Mouse (Mus musculus) limb, embryonic 15.5 days (tissue): ENCODE data around the gene Mrpl46. TPM values are rescaled to one million over a fixed set of nuclear protein-coding genes. Genes with fewer than 3 reads are reported as not detected.

ENCODE experiments used
- ATAC-seq: fragments of 200-750 bp; cut with Nextera tagmentation; 2 replicates; pipeline ENCODE4 v1.8.0; 2017; ENCODE audit warnings: low read depth, moderate TSS enrichment; ENCODE audit not compliant: insufficient number of reproducible peaks, low FRiP score, low TSS enrichment
- H3K27ac ChIP-seq: fragments of 300-500 bp; sonication (generic); 2 replicates; pipeline ENCODE4 v1.5.1; 2015; ENCODE audit warnings: moderate library complexity, mild to moderate bottlenecking, inconsistent platforms
- H3K27me3 ChIP-seq: fragments of 300-500 bp; sonication (generic); 2 replicates; pipeline ENCODE4 v1.6.1; 2015; ENCODE audit warnings: inconsistent platforms
- H3K36me3 ChIP-seq: fragments of 300-500 bp; sonication (generic); 2 replicates; pipeline ENCODE4 v1.6.1; 2015; ENCODE audit warnings: inconsistent platforms
- H3K4me1 ChIP-seq: fragments of 300-500 bp; sonication (generic); 2 replicates; pipeline ENCODE4 v1.6.1; 2015; ENCODE audit warnings: inconsistent platforms
- H3K4me2 ChIP-seq: fragments of 300-500 bp; sonication (generic); 2 replicates; pipeline ENCODE4 v1.6.1; 2015; ENCODE audit warnings: mild to moderate bottlenecking, inconsistent platforms
- H3K4me3 ChIP-seq: fragments of 300-500 bp; sonication (generic); 2 replicates; pipeline ENCODE4 v1.5.1; 2015; ENCODE audit warnings: mild to moderate bottlenecking, inconsistent platforms
- H3K9ac ChIP-seq: fragments of 300-500 bp; sonication (generic); 2 replicates; pipeline ENCODE4 v1.6.1; 2015; ENCODE audit warnings: inconsistent platforms
- H3K9me3 ChIP-seq: fragments of 300-500 bp; sonication (generic); 2 replicates; pipeline ENCODE4 v1.6.1; 2016; ENCODE audit warnings: inconsistent platforms
- WGBS: fragments of 180-500 bp; shearing (Covaris S2); methylation state at CpG from one replicate; pipeline ENCODE4 v1.1.7; 2015; 5-methylcytosine and 5-hydroxymethylcytosine counted together
- polyA plus RNA-seq: library from polyadenylated mRNA; unstranded; fragments of >200 nt; fragmentation: Nextera tagmentation; extraction: Ambion mirVana; gene quantifications from 2 replicates; pipeline ENCODE4 v1.2.1, GENCODE M21; 2015

Mrpl46 gene
- polyA plus RNA-seq, 1 experiment from 2014 or later: 54.6 TPM

DNA sequence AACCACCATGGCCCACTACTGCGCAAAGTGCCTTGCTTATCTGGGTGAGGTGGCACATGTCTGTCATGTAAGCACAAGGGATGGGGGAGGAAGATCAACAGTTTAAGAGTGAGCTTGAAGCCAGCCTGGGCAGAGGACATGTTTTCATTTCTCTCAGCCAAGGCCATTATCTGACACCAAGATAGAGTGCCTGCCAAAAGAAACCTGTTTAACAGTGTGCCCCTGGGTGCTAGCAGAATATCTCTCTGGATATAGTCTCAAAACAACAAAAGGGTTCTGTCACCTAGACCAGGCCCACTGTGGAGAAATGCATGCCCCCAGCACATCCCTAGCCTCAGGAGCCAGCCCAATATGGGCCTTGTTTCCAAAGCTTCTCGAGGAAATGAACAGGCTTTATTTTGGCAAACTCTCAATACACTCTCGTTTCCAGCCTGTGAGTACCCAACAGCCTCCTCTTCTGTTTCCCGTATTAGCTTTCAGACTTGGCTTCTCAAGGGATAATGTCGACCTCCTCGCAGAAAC is 11.3 kb upstream of the Mrpl46 start:
- no peaks in the 10 kb centered on the region for H3K9me3 ChIP-seq
- H3K4me2 ChIP-seq: no peak overlapping the region
- H3K27ac ChIP-seq: no peak overlapping the region
- no peaks in the 10 kb centered on the region for H3K27me3 ChIP-seq
- no peak overlapping the region for H3K9ac ChIP-seq
- no peak overlapping the region for H3K4me3 ChIP-seq
- H3K36me3 ChIP-seq: peaks cover 28% of the 10 kb centered on the region
- ATAC-seq: no peak
- peaks cover 9% of the 10 kb centered on the region for H3K4me1 ChIP-seq
- WGBS: 52% methylated on average over 6 of the region's 6 CpGs

- H3K27ac ChIP-seq: no peak overlapping the region
- H3K4me1 ChIP-seq: peaks cover 9% of the 10 kb centered on the region
- peaks cover 34% of the 10 kb centered on the region for H3K36me3 ChIP-seq
- no peaks in the 10 kb centered on the region for H3K27me3 ChIP-seq
- H3K9me3 ChIP-seq: no peaks in the 10 kb centered on the region
- no peak for ATAC-seq
- no peak overlapping the region for H3K4me3 ChIP-seq
- H3K9ac ChIP-seq: no peak overlapping the region
- 72% methylated on average over 13 of the region's 13 CpGs for WGBS
- no peak overlapping the region for H3K4me2 ChIP-seq
Observed at GRCm38 (mm10) chr7:78793895-78794570, 10.7 kb upstream of the Mrpl46 start.

DNA sequence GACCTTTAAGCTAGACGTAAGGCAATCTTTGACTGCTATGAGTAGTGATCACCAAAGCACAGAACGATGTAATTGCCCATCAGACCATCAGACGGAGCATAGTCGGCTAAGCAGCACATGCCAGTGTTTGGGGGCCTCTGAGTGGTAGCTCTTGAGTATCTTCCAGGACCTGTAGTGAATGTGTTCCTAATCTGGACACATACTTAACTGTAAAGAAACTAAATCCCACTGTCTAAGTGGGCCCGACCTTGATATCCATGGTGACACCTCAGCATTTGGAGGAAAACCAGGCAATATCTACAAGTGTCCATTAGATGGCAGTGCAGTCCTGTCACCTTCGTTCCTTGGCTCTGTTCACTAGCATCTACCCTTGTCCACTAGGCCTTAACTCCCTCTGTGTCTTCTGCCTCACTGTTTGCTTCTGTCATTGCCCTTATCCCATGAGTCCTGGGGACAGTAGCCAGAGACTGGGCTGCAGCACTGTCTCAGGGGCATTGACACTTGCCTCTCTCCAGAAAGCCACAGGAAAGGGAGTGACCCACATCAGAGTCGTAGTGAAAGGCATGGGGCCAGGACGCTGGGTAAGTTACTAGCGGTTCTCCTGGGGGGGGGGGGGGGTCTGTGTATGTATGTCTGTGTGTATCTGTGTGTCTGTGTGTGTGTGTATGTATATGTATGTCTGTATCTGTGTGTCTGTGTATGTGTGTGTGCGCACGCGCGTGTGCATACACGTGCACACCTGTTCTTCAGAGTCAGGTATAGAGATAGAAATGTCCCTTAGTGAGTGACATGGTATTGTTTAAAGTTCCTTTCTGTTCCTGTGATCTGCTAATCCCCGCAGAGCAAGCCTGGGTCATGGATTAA is 8.3 kb upstream of the Mrpl46 start:
- H3K9me3 ChIP-seq: no peaks in the 10 kb centered on the region
- peaks cover 49% of the 10 kb centered on the region for H3K36me3 ChIP-seq
- no peak overlapping the region for H3K4me3 ChIP-seq
- no peak for ATAC-seq
- no peaks in the 10 kb centered on the region for H3K27me3 ChIP-seq
- 84% methylated on average over 15 of the region's 15 CpGs for WGBS
- peaks cover 9% of the 10 kb centered on the region for H3K4me1 ChIP-seq
- H3K4me2 ChIP-seq: no peak overlapping the region
- H3K9ac ChIP-seq: no peak overlapping the region
- H3K27ac ChIP-seq: no peak overlapping the region

DNA sequence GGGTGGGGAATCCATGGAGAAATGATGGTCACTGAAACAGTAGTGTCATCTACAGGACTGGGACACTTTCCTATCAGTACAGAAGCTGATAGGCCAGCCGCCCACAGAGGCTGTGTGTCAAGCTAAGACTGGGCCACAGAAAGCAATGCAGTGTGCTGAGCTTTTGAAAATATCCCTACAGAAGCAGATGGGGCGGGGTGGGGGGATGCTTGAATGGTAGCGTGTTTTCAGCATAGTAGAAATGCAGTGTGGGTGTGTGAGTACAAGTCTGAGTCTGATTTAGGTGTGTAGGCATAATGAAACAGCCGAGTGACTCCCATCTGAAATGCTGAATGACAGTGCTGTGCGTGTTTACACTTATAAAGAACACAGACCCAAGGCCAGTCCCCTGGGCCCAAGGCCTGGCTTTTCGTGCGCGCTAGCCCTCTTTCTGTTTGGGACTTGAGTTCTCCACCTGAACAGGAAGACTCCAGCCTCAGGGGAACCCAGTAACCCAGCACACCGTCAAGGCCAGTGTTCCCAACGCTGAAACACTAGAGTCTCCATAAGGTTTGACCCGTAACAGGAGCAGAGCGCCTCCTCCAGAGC is 4.6 kb upstream of the Mrpl46 start:
- Histone ChIP-seq H3K9me3 (no peaks in the 10 kb centered on the region), H3K4me1 (peaks cover 9% of the 10 kb centered on the region; the same call in 1 of the 2 replicates), H3K9ac (no peak overlapping the region), H3K27ac (no peak overlapping the region), H3K4me2 (no peak overlapping the region), H3K4me3 (no peak overlapping the region), H3K27me3 (no peaks in the 10 kb centered on the region), H3K36me3 (peaks cover 48% of the 10 kb centered on the region)
- WGBS: 89% methylated on average over 12 of the region's 12 CpGs
- no peak for ATAC-seq

DNA sequence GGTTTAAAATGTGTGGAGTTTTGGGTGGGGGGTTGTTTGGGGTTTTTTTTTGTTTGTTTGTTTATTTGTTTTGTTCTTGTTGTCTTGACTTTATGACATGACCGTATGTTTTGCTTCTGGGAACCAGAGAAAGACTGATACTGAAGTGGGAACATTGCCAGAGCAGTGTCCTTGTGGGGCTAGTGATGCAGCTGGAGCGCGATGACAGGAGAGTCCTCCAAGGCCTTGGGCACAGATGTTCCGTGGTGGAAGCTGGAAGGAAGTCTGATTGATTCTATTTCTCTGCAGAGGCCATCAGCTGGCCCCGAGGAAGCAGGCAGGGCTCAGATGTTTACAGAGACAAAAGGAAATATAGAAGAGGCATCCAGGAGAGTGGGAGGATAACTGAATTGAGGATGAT is 2.6 kb upstream of the Mrpl46 start:
- no peak overlapping the region for H3K4me2 ChIP-seq
- no peak overlapping the region for H3K27ac ChIP-seq
- peaks cover 33% of the 10 kb centered on the region for H3K36me3 ChIP-seq
- no peaks in the 10 kb centered on the region for H3K9me3 ChIP-seq
- H3K4me3 ChIP-seq: no peak overlapping the region
- ATAC-seq: no peak
- 82% methylated on average over 5 of the region's 5 CpGs for whole genome bisulfite sequencing
- H3K27me3 ChIP-seq: no peaks in the 10 kb centered on the region
- H3K9ac ChIP-seq: no peak overlapping the region
- peaks cover 16% of the 10 kb centered on the region for H3K4me1 ChIP-seq

DNA sequence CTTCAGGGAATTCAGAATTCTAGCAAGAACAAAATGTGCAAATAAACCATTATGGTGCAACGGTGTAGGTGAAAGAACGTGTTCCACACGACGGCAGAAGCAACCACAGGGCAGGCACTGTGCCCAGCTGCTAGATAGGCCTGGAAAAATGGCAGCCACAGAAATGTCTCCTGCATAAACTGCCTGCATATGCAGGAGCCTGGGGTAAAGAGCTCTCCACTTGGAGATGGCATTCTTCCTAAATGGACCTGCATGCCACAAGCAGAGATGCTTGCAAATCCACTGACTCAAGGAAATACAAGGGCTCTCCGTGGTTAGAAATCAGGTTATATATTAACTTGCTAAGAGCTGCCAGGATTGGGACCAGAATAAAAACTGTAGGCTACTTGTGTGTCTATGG is 4.6 kb downstream of the Mrpl46 start:
- Histone ChIP-seq H3K36me3 (peaks cover 63% of the 10 kb centered on the region), H3K27me3 (no peaks in the 10 kb centered on the region), H3K27ac (no peak overlapping the region), H3K4me2 (no peak overlapping the region), H3K4me3 (no peak overlapping the region), H3K4me1 (peaks cover 10% of the 10 kb centered on the region), H3K9ac (no peak overlapping the region), H3K9me3 (no peaks in the 10 kb centered on the region)
- 97% methylated on average over 5 of the region's 5 CpGs for WGBS
- ATAC-seq: no peak

GRCm38 (mm10) chr7:78770936-78771335 is 12.4 kb downstream of the Mrpl46 start:
- no peaks in the 10 kb centered on the region for H3K4me1 ChIP-seq
- WGBS: 81% methylated on average over 5 of the region's 5 CpGs
- no peak for ATAC-seq
- H3K27ac ChIP-seq: no peak overlapping the region
- H3K9ac ChIP-seq: no peak overlapping the region
- no peaks in the 10 kb centered on the region for H3K27me3 ChIP-seq
- H3K4me2 ChIP-seq: no peak overlapping the region
- H3K9me3 ChIP-seq: no peaks in the 10 kb centered on the region
- no peak overlapping the region for H3K4me3 ChIP-seq
- H3K36me3 ChIP-seq: peaks cover 34% of the 10 kb centered on the region

- 52% methylated on average over 7 of the region's 7 CpGs for WGBS
- no peaks in the 10 kb centered on the region for H3K9me3 ChIP-seq
- ATAC-seq: no peak
- H3K27ac ChIP-seq: no peak overlapping the region
- peaks cover 17% of the 10 kb centered on the region for H3K36me3 ChIP-seq
- no peak overlapping the region for H3K9ac ChIP-seq
- no peaks in the 10 kb centered on the region for H3K4me1 ChIP-seq
- H3K4me2 ChIP-seq: no peak overlapping the region
- peaks cover 5% of the 10 kb centered on the region; the same call in 1 of the 2 replicates for H3K27me3 ChIP-seq
- no peak overlapping the region for H3K4me3 ChIP-seq
Observed at GRCm38 (mm10) chr7:78769075-78769652, 14.2 kb downstream of the Mrpl46 start.

DNA sequence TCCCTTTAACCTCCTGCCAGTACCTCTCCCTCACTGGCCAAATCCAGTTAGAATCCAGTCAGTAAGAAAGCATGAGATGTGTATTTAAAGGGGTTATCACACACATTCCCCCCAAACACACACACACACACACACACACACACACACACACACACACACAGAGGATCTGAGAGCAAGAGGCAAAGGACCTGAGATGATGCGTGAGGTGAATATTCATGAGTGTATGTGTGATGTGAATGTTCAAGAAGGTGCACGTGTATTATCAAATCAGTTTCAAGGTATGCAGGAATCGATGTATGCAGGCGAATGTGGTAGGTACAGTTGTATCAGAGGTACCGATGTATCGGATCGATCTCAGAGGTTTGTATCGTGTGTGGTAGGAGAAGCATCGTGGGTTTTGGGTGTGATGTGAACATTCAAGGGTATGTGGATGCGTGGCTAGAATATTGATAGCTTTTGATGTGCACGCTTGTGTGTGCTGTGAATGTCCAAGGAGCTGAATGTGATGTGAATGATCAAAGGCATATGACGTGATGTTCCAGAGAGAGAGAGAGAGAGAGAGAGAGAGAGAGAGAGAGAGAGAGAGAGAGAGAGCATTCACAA is 15.3 kb downstream of the Mrpl46 start:
- peaks cover 5% of the 10 kb centered on the region; the same call in 1 of the 2 replicates for H3K27me3 ChIP-seq
- no peak overlapping the region for H3K27ac ChIP-seq
- WGBS: 85% methylated on average over 12 of the region's 12 CpGs
- no peaks in the 10 kb centered on the region for H3K4me1 ChIP-seq
- no peak overlapping the region for H3K4me3 ChIP-seq
- H3K4me2 ChIP-seq: no peak overlapping the region
- no peaks in the 10 kb centered on the region for H3K9me3 ChIP-seq
- H3K36me3 ChIP-seq: peaks cover 6% of the 10 kb centered on the region
- no peak overlapping the region for H3K9ac ChIP-seq
- no peak for ATAC-seq

GRCm38 (mm10) chr7:78766019-78766683 is 17.2 kb downstream of the Mrpl46 start:
- no peaks in the 10 kb centered on the region for H3K36me3 ChIP-seq
- no peak overlapping the region for H3K9ac ChIP-seq
- H3K9me3 ChIP-seq: no peaks in the 10 kb centered on the region
- ATAC-seq: no peak
- H3K27me3 ChIP-seq: peaks cover 5% of the 10 kb centered on the region; the same call in 1 of the 2 replicates
- no peaks in the 10 kb centered on the region for H3K4me1 ChIP-seq
- WGBS: 22% methylated on average over 18 of the region's 18 CpGs
- H3K4me3 ChIP-seq: no peak overlapping the region
- H3K4me2 ChIP-seq: no peak overlapping the region
- no peak overlapping the region for H3K27ac ChIP-seq

DNA sequence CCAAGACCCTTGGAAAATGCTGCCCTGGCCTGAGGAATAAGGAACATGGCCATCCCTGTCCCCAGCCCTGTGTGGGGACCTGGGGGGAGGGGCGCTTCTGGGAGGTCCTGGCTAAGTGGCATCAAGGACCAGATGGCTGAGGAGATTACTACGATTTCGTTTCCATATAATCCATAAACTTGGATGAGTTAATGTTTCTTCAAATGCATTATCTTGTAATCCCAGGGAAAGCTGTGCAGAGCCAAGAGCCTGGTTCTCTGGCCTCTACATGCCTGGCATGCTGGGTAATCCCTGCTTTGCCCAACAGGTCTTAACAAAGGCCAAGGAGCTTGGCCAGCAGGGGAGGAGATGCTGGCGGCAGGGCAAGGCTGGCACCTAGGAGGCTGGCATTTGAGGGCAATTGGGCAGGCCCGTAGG is 18.1 kb downstream of the Mrpl46 start:
- ATAC-seq: no peak
- Histone ChIP-seq H3K27ac (no peak overlapping the region), H3K36me3 (no peaks in the 10 kb centered on the region), H3K9me3 (no peaks in the 10 kb centered on the region), H3K9ac (no peak overlapping the region), H3K27me3 (peaks cover 5% of the 10 kb centered on the region; the same call in 1 of the 2 replicates), H3K4me1 (no peaks in the 10 kb centered on the region), H3K4me2 (no peak overlapping the region), H3K4me3 (no peak overlapping the region)
- WGBS: 70% methylated on average over 5 of the region's 5 CpGs
